Comparison of ENCODE assay signal across 9 mouse cellular contexts in genomic region chr2:155386534-155386899, GRCm38 (mm10). TPM values are rescaled to one million over a fixed set of nuclear protein-coding genes. Genes with fewer than 3 reads are reported as not detected.
DNase-seq lines count a peak whose midpoint lies in the region; ATAC-seq and TF ChIP-seq lines count a peak whose summit lies in the region.
"Had no signal": no experiment of that assay in that cellular context is flagged by ENCODE, and none has a peak within 500 bp of the region (broad histone marks: within the 10 kb centered on the region; RNA-seq: fewer than 3 reads in every experiment).

No protein-coding gene starts in this region.

- peaks cover 32% of the 10 kb centered on the region for H3K36me3 ChIP-seq in kidney, embryonic 14.5 days (ENCODE audit: control insufficient read depth, insufficient read depth, low read length)
- peaks cover 2% of the 10 kb centered on the region; the same call in 1 of the 2 replicates for H3K36me3 ChIP-seq in forebrain, embryonic 11.5 days (ENCODE audit: control insufficient read depth, insufficient read depth, low read length)
- no peaks in the 10 kb centered on the region for H3K36me3 ChIP-seq in limb, embryonic 11.5 days (ENCODE audit: control insufficient read depth, insufficient read depth, low read length)
- H3K36me3 ChIP-seq in liver, postnatal 0 days (replicated peaks; ENCODE audit: insufficient read depth, low read length): peaks cover 45% of the 10 kb centered on the region

- no peak overlapping the region for H3K27ac ChIP-seq in kidney, embryonic 14.5 days (ENCODE audit: low read depth, low read length)
- 0 out of 2 replicates have a peak overlapping the region, but pooled peaks have one; percentile 17 for H3K27ac ChIP-seq in brown adipose tissue, adult 24 weeks (replicated peaks; ENCODE audit: low read depth, low read length)
- no peak overlapping the region for H3K27ac ChIP-seq in forebrain, embryonic 11.5 days (ENCODE audit: low read depth, low read length)
- H3K27ac ChIP-seq in limb, embryonic 11.5 days (replicated peaks; ENCODE audit: low read depth, low read length): no peak overlapping the region
- H3K27ac ChIP-seq in liver, postnatal 0 days (ENCODE audit: low read depth): no peak overlapping the region
- H3K27ac ChIP-seq: liver, embryonic 15.5 days had no signal

- TF ChIP-seq CTCF in liver, postnatal 0 days (IDR thresholded peaks at IDR 0.05; ENCODE audit: low read depth): no peak

- no peak overlapping the region for H3K4me2 ChIP-seq in kidney, embryonic 14.5 days (replicated peaks; ENCODE audit: low read depth, low read length)
- H3K4me2 ChIP-seq in forebrain, embryonic 11.5 days (ENCODE audit: low read depth, low read length, severe bottlenecking): no peak overlapping the region
- H3K4me2 ChIP-seq in limb, embryonic 11.5 days (ENCODE audit: low read depth, severe bottlenecking): no peak overlapping the region
- H3K4me2 ChIP-seq in liver, postnatal 0 days (ENCODE audit: low read depth, low read length): no peak overlapping the region
- H3K4me2 ChIP-seq: liver, embryonic 15.5 days had no signal

- peaks cover 7% of the 10 kb centered on the region; the same call in 1 of the 2 replicates for H3K4me1 ChIP-seq in kidney, embryonic 14.5 days (ENCODE audit: control insufficient read depth, insufficient read depth, low read length)
- H3K4me1 ChIP-seq in brown adipose tissue, adult 24 weeks (ENCODE audit: control insufficient read depth, insufficient read depth, insufficient read length, low read length): peaks cover 3% of the 10 kb centered on the region; the same call in 1 of the 2 replicates
- peaks cover 6% of the 10 kb centered on the region for H3K4me1 ChIP-seq in forebrain, embryonic 11.5 days (replicated peaks; ENCODE audit: control insufficient read depth, insufficient read depth, low read length)
- no peaks in the 10 kb centered on the region for H3K4me1 ChIP-seq in limb, embryonic 11.5 days (ENCODE audit: control insufficient read depth, insufficient read depth, low read length)
- H3K4me1 ChIP-seq in liver, postnatal 0 days (ENCODE audit: insufficient read depth): peaks cover 7% of the 10 kb centered on the region; the same call in 1 of the 2 replicates

- peak overlapping the region; percentile 38; the same call in 1 of the 2 replicates for H3K9ac ChIP-seq in kidney, embryonic 14.5 days (ENCODE audit: low read depth, low read length)
- H3K9ac ChIP-seq in forebrain, embryonic 11.5 days (ENCODE audit: low read length): peak overlapping the region; percentile 33
- H3K9ac ChIP-seq in limb, embryonic 11.5 days (ENCODE audit: low read length): no peak overlapping the region
- H3K9ac ChIP-seq in liver, postnatal 0 days (replicated peaks): no peak overlapping the region
- H3K9ac ChIP-seq: liver, embryonic 15.5 days had no signal

- H3K27me3 ChIP-seq in kidney, embryonic 14.5 days (ENCODE audit: control insufficient read depth, insufficient read depth, low read length): no peaks in the 10 kb centered on the region
- no peaks in the 10 kb centered on the region for H3K27me3 ChIP-seq in forebrain, embryonic 11.5 days (ENCODE audit: control insufficient read depth, insufficient read depth, low read length)
- H3K27me3 ChIP-seq in limb, embryonic 11.5 days (ENCODE audit: control insufficient read depth, insufficient read depth, low read length): 0 out of 2 replicates have a peak, but pooled peaks cover 2% of the 10 kb centered on the region
- H3K27me3 ChIP-seq in liver, postnatal 0 days (ENCODE audit: insufficient read depth, low read length): no peaks in the 10 kb centered on the region

- WGBS in kidney, embryonic 14.5 days: 19% methylated on average over 27 of the region's 27 CpGs
- whole genome bisulfite sequencing in forebrain, embryonic 11.5 days: 12% methylated on average over 27 of the region's 27 CpGs
- 11% methylated on average over 27 of the region's 27 CpGs for WGBS in limb, embryonic 11.5 days
- WGBS in liver, postnatal 0 days (ENCODE audit: insufficient replicate concordance): 44% methylated on average over 27 of the region's 27 CpGs

- H3K4me3 ChIP-seq in kidney, embryonic 14.5 days (ENCODE audit: low read length): no peak overlapping the region
- H3K4me3 ChIP-seq in brown adipose tissue, adult 24 weeks (ENCODE audit: insufficient read depth, low read depth, low read length): 0 out of 2 replicates have a peak overlapping the region, but pooled peaks have one; percentile 17
- no peak overlapping the region for H3K4me3 ChIP-seq in forebrain, embryonic 11.5 days (ENCODE audit: low read depth, low read length)
- no peak overlapping the region for H3K4me3 ChIP-seq in limb, embryonic 11.5 days (ENCODE audit: low read depth, low read length)
- H3K4me3 ChIP-seq in liver, postnatal 0 days (ENCODE audit: low read depth, low read length): no peak overlapping the region
- H3K4me3 ChIP-seq: liver, embryonic 15.5 days had no signal

- ATAC-seq in kidney, embryonic 14.5 days (ENCODE audit: low FRiP score, low TSS enrichment): no peak
- ATAC-seq in forebrain, embryonic 11.5 days (replicated peaks; ENCODE audit: low FRiP score): no peak
- no peak for ATAC-seq in limb, embryonic 11.5 days (ENCODE audit: insufficient number of reproducible peaks, low FRiP score, low TSS enrichment, low read depth)
- no peak for ATAC-seq in liver, postnatal 0 days

- DNase-seq in kidney, adult 18-20 months: no peak
- DNase-seq in forebrain, embryonic 11.5 days (ENCODE audit: low spot score): peak; percentile 50
- peak; percentile 29 for DNase-seq in limb, embryonic 11.5 days (ENCODE audit: low spot score)
- peak; percentile 42 for DNase-seq in thymus, postnatal 4 days
- DNase-seq in liver, postnatal 0 days: no peak
- DNase-seq in T-cell, adult 2 months (ENCODE audit: low spot score): no peak

- H3K9me3 ChIP-seq in kidney, embryonic 14.5 days (ENCODE audit: control insufficient read depth, low read length): no peaks in the 10 kb centered on the region
- H3K9me3 ChIP-seq in forebrain, embryonic 11.5 days (ENCODE audit: control insufficient read depth, low read length): no peaks in the 10 kb centered on the region
- H3K9me3 ChIP-seq in limb, embryonic 11.5 days (ENCODE audit: control insufficient read depth, low read length): no peaks in the 10 kb centered on the region
- H3K9me3 ChIP-seq in liver, postnatal 0 days (ENCODE audit: low read length): no peaks in the 10 kb centered on the region
- H3K9me3 ChIP-seq: liver, embryonic 15.5 days had no signal

- no peak for TF ChIP-seq EP300 in liver, postnatal 0 days (IDR thresholded peaks at IDR 0.05; ENCODE audit: low read depth)

RNA-seq across cellular contexts. Expression of gene Trp53inp2, which starts 5.7 kb away (rescaled TPM):
- 12.7 and 17.5 TPM in 2 replicates for polyA plus RNA-seq in kidney, embryonic 14.5 days (2014; fragmentation: Nextera tagmentation; extraction: Ambion mirVana)
- 229 and 288 TPM in 2 replicates for polyA plus RNA-seq in brown adipose tissue, adult 24 weeks (2012; ENCODE audit: insufficient read depth, insufficient read length, missing spikeins)
- polyA plus RNA-seq in forebrain, embryonic 11.5 days (2014; fragmentation: Nextera tagmentation; extraction: Ambion mirVana): 60.3 and 63.0 TPM in 2 replicates
- 17.5 and 19.3 TPM in 2 replicates for polyA plus RNA-seq in limb, embryonic 11.5 days (2014; fragmentation: Nextera tagmentation; extraction: Ambion mirVana)
- 28.0 and 29.5 TPM in 2 replicates for polyA plus RNA-seq in liver, postnatal 0 days (2015; fragmentation: Nextera tagmentation; extraction: Ambion mirVana)

RNA-seq across cellular contexts. Expression of gene Pigu, which starts 29.3 kb away (rescaled TPM):
- 66.8 and 73.3 TPM in 2 replicates for polyA plus RNA-seq in kidney, embryonic 14.5 days (2014; fragmentation: Nextera tagmentation; extraction: Ambion mirVana)
- 19.0 and 20.3 TPM in 2 replicates for polyA plus RNA-seq in brown adipose tissue, adult 24 weeks (2012; ENCODE audit: insufficient read depth, insufficient read length, missing spikeins)
- polyA plus RNA-seq in forebrain, embryonic 11.5 days (2014; fragmentation: Nextera tagmentation; extraction: Ambion mirVana): 55.9 and 56.3 TPM in 2 replicates
- polyA plus RNA-seq in limb, embryonic 11.5 days (2014; fragmentation: Nextera tagmentation; extraction: Ambion mirVana): 53.4 and 56.0 TPM in 2 replicates
- polyA plus RNA-seq in liver, postnatal 0 days (2015; fragmentation: Nextera tagmentation; extraction: Ambion mirVana): 15.3 and 15.9 TPM in 2 replicates

Comparison
In these comparisons a context has a peak if more than half of its experiments do, and no peak if none do; other contexts are left out.
1. H3K9ac ChIP-seq: peak in kidney, embryonic 14.5 days (single experiment) and forebrain, embryonic 11.5 days (single experiment); none in limb, embryonic 11.5 days (single experiment) and liver, postnatal 0 days (single experiment).
2. DNase-seq: peak in forebrain, embryonic 11.5 days (single experiment), limb, embryonic 11.5 days (single experiment) and thymus, postnatal 4 days (single experiment); none in kidney, adult 18-20 months (single experiment), liver, postnatal 0 days (single experiment) and T-cell, adult 2 months (single experiment).